Mouse (Mus musculus): ENCODE data around the gene Usp18.

Usp18 gene

DNA sequence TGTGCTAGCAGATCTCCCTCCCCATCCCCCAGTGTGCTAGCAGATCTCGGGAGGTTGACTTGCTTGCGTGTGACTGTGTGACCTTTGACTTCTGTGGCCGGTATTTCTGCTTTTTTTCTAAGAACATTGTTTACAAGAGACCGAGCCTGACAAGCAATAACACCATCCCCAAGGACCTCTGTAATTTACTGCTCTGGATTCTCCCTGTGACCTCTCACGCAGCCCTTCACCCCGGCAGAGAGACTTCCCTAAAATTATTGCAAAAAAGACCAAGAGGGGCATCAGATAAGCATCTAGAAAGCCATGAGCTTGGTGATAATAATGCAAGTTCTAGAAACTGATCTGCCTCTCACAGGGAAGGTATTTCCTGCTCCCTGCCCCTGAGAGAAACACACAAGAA lies 20.7 kb upstream of the Usp18 start:
- in situ Hi-C loops (cut with MboI, MseI) = loop anchor here in 1 of 2 experiments (5.0 kb wide), 1 partner anchor 33 kb away; no protein-coding TSS in a partner anchor

DNA sequence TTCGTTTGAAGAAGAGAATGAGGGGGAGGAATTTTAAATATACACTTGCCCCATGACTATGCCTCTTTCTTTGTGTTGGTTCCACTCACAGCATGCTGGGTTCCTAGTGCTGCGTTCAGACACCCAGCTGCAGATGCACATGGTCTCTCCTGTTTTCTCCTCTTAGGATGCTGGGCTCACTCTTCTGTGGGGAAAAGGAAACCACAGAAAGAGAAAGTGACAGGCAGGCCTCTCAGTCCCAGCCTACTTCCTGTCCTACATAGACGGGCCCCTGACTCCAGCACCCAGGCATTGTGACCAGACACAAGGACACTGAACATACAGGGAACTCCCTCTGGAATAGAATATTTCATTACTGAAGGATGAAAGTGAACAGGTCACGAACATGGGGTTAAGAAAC lies 19.7 kb upstream of the Usp18 start:
- in situ Hi-C loops (cut with MboI, MseI) = loop anchor here in 1 of 2 experiments (5.0 kb wide), 1 partner anchor 34 kb away; no protein-coding TSS in a partner anchor

DNA sequence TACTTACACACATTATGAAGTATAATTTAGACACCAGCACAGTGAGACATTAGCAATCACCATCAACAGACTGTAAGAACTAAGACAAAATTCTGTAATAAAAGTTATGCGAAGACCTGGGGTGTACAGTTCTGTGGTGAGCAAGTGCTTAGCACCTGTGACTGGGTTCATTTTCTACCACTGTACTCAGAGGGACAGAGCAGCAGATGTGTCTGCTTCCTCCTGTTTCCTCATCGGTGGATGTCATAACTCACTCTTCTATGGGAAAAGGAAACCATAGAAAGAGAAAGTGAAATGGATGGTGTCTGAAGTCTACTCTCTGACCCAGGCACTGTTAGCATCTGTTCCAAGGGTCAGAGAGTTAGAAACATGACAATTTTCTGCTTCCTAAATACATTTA lies 19.0 kb upstream of the Usp18 start:
- in situ Hi-C loops (cut with MboI, MseI) = loop anchor here in 1 of 2 experiments (5.0 kb wide), 1 partner anchor 34 kb away; no protein-coding TSS in a partner anchor

DNA sequence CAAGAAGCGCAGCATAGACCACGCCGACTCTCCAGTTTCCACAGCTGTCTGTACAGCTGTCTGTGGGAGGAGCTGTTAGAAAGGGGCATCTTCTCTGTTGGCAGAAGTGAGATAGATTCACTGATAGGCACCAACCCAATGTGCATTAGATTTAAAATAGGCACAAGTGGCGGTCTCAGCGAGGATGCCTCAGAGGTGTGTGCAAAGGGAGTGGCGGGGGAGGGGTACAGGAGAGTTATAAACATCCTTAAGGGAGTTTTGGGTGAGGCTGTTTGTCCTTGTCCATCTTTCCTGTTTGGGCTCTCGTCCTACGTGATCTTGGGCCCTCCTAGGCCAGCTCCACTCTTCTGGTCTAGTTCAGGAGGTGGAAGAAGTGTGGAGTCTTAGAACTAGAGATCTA lies 17.3 kb upstream of the Usp18 start:
- in situ Hi-C loops (cut with MboI, MseI) = loop anchor here in 1 of 2 experiments (5.0 kb wide), 1 partner anchor 36 kb away; no protein-coding TSS in a partner anchor

DNA sequence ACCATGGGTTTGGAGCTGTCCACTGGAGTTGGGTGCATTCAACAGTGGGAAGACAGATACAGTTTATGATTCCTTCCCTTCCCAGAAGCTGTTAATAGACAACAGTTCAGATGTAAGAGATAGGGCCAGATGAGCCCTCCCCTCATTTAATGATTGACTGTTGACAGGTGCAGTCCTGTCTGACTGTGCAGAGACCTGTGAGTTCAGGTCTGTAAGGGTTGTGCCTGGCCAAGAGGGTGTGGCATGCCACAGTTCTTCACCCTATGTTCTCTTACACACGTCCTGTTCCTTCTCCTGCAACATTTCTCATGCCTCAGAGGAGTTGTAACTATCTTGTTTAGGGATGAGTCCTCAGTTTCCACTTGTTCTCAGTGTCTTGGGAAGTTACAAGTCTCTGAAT lies 13.1 kb upstream of the Usp18 start:
- in situ Hi-C loops (cut with MboI, MseI) = no loop called here

DNA sequence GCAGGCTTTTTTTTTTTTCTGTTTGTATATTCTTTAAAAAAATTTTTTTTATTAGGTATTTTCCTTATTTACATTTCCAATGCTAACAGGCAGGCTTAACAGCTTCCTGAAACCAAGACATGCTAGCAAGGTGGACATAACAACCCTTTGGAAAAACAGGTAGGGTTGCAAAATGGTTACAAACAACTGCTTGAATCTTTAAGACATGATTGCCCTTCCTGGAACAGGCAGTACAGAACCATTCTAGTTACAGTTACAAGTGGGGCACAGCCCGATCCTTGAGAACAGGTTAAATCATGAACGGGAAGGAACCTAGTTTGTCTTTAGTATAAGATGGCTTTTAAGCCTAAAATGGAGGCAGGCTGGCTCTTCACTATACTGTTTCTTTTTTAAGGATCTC lies 9.3 kb upstream of the Usp18 start:
- in situ Hi-C loops (cut with MboI, MseI) = no loop called here

DNA sequence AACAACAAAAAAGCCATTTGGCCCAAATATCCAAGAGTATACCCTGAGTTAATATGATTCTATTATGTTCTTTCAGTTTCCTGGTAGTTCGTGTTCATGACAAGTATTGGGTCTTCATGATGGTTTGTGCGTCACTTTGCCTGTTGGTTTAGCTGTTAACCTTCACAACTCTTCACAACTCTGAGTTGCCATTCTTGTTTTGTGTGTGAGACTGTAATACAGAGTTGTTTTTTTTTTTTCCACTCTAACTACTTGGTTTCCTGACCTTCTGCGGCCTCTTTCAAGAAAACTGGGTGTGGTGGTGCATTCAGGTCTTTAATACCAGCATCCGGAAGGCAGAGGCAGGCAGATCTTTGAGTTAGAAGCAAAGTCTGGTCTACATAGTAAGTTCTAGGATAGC lies 7.5 kb upstream of the Usp18 start:
- in situ Hi-C loops (cut with MboI, MseI) = no loop called here

DNA sequence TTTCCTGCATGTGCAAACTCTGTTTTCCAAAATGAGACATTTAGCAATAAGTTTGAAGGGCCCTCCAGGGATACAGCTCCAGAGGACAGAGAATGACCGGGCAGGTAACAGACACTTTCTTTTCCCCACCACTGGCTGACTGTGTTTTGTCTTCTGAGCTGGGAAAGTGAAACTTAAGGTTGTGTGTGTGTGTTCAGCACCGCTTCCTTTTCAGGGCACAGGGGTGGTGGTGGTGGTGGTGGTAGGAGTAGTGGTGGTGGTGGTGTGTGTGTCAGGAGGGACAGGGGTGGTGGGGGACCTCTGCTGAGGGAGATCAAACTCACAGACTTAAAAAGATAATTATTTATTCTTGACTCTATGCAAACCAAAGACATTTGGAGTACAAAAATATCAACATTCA lies 3.9 kb upstream of the Usp18 start:
- in situ Hi-C loops (cut with MboI, MseI) = no loop called here

DNA sequence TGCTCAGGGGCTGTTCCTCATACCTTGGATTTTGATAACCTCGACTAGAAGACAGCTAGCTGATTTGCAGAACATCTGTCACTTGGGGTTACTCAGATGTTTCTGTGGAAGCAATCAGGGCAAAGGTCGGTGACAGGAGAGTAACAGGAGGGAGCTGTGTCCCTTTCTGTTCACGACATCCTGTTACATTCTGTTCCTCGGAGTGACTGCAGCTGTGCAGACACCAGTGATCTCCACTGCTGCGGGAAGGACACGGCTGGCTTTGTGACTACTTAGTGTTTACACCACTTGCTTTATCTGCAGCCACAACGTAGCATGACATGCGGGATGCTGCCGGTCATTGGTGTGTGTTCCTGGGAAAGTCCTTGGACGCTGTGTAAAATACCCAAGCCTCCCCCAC lies 2.5 kb upstream of the Usp18 start:
- in situ Hi-C loops (cut with MboI, MseI) = no loop called here

DNA sequence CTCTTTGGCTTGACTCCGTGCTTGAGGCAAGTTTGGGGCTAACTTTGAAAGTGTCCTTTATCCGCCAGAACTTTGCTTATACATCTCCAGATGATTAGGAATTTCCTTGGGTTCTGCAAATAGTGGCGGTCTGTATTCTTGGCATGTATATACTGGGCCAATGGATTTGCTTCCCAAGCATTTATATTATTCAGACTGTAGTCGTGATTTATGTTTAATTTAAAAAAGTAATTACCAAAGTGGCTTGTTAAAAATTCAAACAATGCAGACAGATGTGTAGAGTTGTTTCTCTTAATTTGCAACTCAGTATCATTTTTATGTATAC lies 293 bp downstream of the Usp18 start:
- in situ Hi-C loops (cut with MboI, MseI) = no loop called here

DNA sequence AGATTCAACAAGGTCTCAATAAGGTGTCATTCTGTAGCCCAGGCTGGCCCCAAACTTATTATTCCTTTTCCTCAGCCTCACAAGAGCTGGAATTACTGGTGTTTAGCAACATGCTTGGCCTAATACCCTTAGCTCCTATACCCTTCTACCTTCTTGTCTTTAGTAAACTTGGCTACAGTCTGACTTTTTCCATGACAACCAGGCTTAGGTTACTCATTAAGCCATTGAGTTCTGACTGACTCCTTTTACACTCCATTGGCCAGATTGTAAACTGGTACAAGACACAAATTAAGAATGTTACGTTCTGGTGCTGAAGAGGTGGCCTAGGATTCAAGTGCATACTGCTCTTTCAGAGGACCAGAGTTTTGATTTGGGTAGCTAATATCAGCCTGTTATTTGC lies 4.7 kb downstream of the Usp18 start:
- in situ Hi-C loops (cut with MboI, MseI) = no loop called here

DNA sequence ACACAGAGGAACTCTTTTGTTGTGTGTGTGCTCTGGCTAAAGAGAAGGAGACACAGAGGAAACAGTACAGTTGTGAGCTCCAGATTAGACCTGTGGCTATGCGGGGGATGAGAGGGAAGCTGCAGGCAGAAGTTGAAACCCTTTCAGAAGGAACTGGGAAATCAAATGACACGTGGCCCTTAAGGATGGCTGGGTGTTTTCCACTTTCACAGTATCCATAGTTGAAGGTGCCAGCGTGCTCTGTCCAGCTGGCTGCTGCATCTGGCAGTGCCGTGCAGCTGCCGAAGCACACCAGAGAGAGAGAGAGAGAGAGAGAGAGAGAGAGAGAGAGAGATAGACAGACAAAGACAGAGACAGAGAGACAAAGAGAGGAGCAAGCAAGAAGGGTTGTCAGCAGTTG lies 5.5 kb downstream of the Usp18 start:
- in situ Hi-C loops (cut with MboI, MseI) = no loop called here

DNA sequence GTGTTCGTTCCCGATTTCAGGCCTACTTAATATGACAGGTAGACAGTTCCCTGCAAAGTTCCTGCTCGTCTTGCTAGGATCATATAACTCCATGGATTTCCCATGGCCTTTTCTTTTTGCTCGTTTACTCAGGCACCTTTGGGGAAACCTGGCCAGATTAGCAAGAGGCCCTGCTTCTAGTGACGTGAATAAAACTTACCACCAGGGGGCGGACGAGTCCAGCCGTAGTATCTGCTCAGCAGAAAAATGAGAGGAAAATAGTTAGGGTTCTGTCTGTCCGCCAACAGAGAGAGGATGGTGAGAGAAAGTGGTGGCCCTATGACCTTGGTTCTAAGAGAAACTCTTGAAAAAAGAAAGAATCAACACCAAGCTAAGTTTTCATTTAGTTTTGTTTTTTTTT lies 14.8 kb downstream of the Usp18 start:
- in situ Hi-C loops (cut with MboI, MseI) = loop anchor here in 1 of 2 experiments (5.0 kb wide), 1 partner anchor 73 kb away; no protein-coding TSS in a partner anchor

DNA sequence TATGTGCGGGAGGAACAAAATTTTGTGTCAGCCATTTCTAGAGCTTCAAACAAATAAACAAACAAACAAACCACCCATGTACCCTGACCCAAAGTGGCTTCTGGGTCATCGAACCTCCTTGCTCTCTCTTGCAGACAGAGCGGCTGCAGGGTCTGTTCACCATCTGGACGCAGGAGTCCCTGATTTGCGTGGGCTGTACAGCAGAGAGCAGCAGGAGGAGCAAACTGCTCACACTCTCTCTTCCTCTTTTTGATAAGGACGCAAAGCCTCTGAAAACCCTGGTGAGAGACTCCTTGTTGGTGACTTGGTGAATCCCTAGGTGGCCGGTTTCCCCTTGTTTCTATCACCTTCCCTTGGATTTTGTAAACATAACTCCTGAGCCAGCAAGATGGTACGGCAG lies 15.5 kb downstream of the Usp18 start:
- in situ Hi-C loops (cut with MboI, MseI) = loop anchor here in 1 of 2 experiments (5.0 kb wide), 1 partner anchor 74 kb away; no protein-coding TSS in a partner anchor

DNA sequence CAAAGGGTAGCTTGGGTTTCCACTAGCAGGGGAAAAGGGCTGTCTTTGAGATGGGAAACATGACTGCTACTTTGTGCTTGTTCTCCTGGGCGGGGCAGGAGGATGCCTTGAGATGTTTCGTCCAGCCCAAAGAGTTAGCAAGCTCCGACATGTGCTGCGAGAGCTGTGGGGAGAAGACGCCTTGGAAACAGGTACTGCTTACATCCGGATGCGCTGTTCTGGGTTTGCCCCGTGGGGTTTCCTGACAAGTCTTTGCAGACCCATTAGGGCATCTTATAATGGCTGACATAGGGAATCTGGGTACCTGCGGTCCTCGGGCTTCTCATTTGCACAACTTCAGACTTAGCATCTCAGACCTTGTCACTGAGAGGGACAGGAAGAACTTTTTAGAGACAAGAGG lies 16.3 kb downstream of the Usp18 start:
- in situ Hi-C loops (cut with MboI, MseI) = loop anchor here in 1 of 2 experiments (5.0 kb wide), 1 partner anchor 75 kb away; no protein-coding TSS in a partner anchor

DNA sequence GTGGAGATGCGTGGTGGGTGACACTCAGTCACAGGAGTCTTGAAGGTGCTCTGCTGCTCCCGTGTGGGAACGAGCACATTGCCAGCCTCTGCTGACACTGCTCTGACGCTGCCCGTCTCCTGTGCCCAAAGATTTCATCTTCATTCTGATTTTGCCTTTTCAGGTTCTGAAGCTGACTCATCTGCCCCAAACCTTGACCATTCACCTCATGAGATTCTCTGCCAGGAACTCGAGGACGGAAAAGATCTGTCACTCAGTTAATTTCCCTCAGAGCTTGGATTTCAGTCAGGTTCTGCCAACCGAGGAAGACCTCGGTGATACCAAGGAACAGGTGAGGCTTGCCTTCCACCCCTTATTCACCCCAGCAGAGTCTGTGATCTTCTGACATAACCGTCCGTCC lies 16.8 kb downstream of the Usp18 start:
- in situ Hi-C loops (cut with MboI, MseI) = loop anchor here in 1 of 2 experiments (5.0 kb wide), 1 partner anchor 75 kb away; no protein-coding TSS in a partner anchor

DNA sequence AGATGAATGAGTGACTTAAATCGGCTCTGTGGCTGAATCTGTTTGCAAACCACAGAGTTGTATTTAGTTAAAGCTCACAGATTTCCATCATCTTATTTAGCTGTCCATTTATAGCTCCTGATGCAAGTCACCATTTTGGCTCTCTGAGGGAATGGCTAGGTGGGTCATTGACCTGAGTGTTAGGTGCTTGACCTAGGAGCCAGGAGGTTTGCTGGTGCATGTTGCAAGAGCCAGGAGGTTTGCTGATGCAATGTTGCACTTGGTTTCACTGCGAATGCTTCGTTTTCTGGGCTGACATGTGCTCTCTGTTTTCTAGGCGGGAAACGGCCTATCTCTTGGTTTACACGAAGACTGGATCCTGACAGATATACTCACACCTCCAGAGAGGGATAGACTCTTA lies 24.4 kb downstream of the Usp18 start:
- in situ Hi-C loops (cut with MboI, MseI) = no loop called here

DNA sequence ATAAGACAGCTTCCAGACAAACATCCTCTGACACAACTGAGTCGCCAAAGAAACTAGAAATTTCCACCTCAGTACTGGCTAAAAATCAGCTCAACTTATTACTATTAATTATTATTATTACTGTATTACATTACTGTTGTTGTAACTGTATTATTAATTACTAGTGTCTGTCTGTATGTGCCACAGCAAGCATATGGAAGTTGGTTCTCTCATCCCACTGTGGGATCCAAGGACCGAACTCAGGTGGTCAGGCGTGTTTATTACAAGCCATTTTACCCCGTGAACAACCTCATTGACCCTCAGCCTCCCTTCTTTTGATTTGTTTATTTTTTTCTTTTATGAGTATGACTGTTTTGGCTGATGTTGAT lies 26.0 kb downstream of the Usp18 start:
- in situ Hi-C loops (cut with MboI, MseI) = no loop called here

DNA sequence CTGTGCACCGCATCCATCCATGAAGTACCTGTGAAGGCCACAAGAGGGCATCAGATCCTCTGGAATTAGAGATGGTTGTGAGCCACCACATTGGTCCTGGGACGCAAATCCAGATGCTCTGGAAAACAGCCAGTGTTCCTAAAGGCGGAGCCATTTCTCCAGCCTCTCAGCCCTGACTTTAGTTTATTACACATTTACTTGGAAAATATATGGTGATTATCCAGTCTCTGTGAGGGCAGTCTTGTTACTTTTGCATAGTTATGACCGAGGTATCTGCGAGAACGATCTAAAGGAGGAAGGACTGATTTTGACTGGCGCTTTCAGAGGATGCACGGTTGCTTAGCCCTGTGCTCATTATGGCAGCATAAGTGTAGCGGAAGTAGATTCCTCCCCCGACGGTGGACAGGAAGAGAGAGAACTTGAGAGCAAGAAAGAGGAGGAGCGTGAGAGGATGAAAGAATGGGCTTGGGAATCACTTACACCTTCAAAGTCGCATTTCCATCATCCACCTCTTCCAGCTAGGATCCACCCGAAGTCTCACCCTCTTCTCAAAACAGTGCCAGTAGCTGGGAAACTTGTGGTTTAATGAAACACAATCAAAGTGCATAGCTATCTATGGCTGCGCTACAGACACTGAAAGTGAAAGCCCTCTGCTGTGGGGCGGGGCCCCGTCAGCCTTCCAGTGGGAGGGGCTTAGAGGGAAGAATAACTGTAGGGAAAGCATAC lies 26.5 kb downstream of the Usp18 start:
- in situ Hi-C loops (cut with MboI, MseI) = no loop called here

DNA sequence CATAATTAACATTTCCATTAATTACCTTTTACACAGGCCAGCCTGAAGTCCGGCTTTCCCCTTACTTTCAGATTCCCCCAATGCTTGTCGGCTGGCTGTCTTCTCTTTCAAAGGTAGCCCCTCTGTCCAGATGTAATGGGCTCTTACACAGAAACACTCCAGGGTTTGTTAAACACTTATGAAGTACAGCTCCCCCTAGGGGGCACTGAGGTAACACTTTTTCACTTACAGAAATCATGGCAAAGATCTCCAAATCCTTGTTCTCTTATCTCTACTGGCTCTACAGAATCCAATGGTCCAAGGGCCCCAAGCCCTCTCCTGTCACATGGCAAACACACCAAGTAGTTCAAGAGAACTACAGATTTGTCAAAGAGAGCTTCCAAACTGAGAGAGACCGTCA lies 28.6 kb downstream of the Usp18 start:
- in situ Hi-C loops (cut with MboI, MseI) = no loop called here

DNA sequence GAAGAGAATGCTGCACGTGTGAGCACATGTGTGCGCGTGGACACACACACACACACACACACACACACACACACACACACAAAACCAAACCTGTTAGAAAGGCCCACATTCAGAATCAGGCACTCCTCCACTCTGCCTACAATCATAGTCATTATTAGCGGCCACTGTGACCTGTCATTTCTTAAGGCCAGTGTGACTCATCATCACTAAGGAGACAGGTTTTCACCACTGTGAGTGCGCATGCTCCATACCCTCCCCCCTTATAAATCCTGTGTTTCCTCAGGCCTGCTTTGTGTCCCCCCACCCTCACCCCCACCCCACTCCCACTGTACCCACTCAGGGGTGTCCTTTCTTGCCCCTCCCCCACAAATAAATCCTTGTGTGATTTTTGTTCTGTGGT lies 38.4 kb downstream of the Usp18 start:
- in situ Hi-C loops (cut with MboI, MseI) = no loop called here

DNA sequence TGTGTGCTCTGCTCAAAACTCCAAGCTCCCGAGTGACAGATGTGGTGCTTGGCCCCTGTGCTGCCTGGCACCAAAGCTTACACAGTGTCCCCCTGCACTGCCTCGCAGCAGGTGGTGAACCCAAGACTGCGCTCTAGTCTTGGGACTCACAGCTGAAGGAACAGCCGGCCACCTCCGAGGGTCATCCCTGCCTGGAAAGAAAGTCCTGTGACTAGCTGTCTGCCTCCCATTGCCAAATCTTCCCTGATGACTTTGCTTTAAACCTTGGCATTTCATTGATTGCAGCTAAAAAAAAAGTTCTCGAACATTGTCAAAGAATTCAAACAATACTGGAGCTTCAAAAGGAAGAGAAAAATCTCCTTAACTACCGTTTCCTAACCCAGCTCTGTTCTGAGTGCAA lies 53.6 kb downstream of the Usp18 start:
- in situ Hi-C loops (cut with MboI, MseI) = no loop called here

DNA sequence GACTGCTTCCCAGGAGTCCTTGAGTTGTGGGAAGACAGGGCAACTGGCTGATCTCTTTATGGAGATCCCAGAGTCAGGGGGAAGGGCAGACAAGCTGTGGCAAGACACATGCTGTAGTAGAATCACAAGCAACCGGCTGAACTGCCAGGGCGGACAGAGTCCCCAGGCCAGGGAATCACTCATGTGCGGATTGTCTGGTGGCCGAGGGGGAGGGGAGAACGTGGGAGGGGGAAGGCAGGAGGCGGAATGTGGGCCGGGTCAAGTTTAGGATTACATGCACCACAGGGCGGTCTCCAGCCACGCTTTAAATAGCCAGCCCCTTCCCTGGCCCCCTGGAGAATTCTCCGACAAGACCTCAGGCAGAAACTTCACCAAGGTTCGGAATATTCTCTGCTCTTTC lies 54.2 kb downstream of the Usp18 start, which contains the start of gene Slc6a13:
Slc6a13 (plus strand) TSS at position 274 of the 400 bp plus-strand sequence.
- in situ Hi-C loops (cut with MboI, MseI) = no loop called here

DNA sequence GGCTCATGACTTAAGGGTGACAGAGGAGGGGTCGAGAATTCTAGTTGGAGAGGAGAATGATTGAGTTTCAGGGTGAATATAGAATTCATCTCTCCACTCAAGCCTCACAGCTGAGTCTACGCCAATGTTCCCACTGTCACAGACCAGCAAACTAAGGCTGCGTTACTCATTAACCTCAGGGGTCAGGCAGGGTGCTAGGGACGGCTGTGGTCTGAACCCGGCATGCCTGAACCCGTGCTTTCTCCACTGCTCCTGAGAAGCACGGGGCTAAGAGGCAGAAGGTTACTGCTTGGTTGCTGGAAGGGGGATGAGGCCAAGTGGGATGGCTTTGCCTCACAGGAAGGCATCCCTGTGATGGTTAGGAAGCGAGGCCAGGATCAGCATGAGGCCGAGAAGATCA lies 54.8 kb downstream of the Usp18 start:
- in situ Hi-C loops (cut with MboI, MseI) = no loop called here
